Mouse (Mus musculus) frontal cortex, adult 2 months (tissue): Measurements from ENCODE around the gene Ryr1. TPM values are rescaled to one million over a fixed set of nuclear protein-coding genes. Genes with fewer than 3 reads are reported as not detected.

Source experiments
- DNase-seq, 2 experiments: peaks; one replicate each; pipeline ENCODE4 v3.0.0; 2022; ENCODE audit warnings: low spot score in 1 of 2; ENCODE audit errors: extremely low spot score in 1 of 2
- polyA plus RNA-seq: library from polyadenylated mRNA; depleted of rRNA; stranded (reverse); fragments of >200 nt; gene quantifications from 2 replicates; pipeline ENCODE4 v1.2.3, GENCODE M21; 2012

Gene Ryr1
- polyA plus RNA-seq, 1 experiment = 12.2 TPM

GRCm38 (mm10) chr7:29039985-29040661 lies 84.9 kb downstream of the Ryr1 start:
- no peak for DNase-seq

GRCm38 (mm10) chr7:29039604-29039984 lies 85.4 kb downstream of the Ryr1 start:
- peak; percentile 87 to 98 for DNase-seq

DNA sequence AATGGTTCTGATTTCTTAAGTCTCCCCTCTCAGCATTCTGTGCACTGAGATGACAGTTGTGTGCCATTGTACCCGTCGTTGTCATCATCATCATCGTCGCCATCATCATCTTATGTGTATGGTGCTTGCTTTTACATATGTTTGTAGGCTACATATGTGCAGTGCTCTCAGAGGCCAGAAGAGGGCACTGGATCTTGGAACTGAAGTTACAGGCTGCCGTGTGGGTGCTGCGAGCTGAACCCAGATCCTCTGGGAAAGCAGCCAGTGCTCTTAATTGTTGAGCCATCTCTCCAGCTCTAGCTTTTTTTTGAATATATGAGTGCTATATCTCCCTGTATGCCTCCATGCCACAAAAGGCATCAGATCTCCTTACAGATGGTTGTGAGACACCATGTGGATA lies 87.7 kb downstream of the Ryr1 start:
- no peak for DNase-seq

- DNase-seq = no peak
Measured at GRCm38 (mm10) chr7:29032685-29033084, 92.3 kb downstream of the Ryr1 start.

- no peak for DNase-seq
Measured at GRCm38 (mm10) chr7:29031641-29032040, 93.3 kb downstream of the Ryr1 start.

DNA sequence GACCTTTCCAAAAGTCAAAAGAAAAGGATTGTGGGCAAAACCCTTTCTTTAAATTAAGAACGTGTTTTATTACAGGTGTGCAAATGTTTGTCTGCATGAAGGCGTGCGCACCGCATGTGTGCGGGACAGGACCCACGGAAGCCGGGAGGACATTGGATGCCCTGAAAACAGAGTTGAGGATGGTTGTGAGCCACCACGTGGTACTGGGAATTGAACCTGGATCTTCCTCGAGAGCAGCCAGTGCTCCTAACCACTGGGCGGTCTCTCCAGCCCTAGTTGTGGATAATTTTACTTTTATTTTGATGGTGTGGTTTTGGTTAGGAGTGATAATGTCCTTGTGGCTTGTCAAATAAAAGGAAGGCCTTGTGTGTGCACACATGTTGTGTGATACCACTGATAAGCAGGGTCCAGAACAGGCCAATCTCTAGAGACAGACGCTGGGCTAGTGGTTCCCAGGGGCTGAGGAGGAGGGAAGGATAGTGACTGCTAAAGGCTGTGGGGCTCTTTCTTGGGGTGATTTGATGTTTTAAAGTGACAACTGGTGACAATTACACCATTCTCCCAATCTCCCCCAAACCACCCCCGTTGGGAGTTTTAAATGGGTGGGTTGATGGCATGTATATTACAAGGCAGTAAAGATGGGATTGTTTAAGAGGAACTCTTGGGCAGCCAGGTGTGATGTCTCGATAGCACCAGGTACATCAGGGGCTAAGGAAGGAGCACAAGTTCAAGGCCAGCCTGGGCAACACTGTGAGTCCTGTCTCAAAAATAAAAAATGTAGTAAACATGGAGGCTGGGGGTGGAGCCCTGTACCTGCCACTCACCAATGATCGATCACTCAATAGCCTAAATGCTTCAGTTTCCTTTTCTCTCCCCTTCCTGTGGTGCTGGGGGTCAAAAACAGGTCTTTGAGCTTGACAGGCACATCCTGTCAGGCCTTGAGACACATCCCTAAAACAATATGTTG lies 95.0 kb downstream of the Ryr1 start:
- DNase-seq = no peak

GRCm38 (mm10) chr7:29028761-29029160 lies 96.2 kb downstream of the Ryr1 start:
- no peak for DNase-seq

- no peak for DNase-seq
Measured at GRCm38 (mm10) chr7:29026811-29027210, 98.2 kb downstream of the Ryr1 start.

DNA sequence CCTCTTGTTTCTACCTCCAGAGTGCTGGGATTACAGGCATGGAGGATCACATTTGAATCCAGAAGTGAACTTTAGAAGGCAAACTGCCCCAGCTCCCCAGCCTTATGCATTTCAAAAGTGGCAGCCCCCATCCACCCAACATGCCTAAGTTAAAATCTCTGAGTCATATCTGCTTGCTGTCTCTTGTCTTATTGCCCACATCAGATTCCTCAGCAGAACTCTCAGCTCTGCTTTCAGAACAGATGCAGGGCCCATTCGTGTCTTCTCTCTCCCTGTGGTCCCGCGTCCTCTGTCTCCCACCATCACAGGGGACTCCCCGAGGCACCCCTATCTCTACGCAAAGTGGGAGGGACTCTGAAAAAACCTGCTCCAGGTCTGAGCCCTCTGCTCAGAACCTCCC lies 98.8 kb downstream of the Ryr1 start:
- peak in 1 of 2 experiments; percentile 56 for DNase-seq

- no peak for DNase-seq
Measured at GRCm38 (mm10) chr7:29025566-29025965, 99.4 kb downstream of the Ryr1 start.

- no peak for DNase-seq
Measured at GRCm38 (mm10) chr7:29023514-29023913, 101.5 kb downstream of the Ryr1 start.

- DNase-seq = peak in 1 of 2 experiments; percentile 32
Measured at GRCm38 (mm10) chr7:29022479-29022878, 102.5 kb downstream of the Ryr1 start.

DNA sequence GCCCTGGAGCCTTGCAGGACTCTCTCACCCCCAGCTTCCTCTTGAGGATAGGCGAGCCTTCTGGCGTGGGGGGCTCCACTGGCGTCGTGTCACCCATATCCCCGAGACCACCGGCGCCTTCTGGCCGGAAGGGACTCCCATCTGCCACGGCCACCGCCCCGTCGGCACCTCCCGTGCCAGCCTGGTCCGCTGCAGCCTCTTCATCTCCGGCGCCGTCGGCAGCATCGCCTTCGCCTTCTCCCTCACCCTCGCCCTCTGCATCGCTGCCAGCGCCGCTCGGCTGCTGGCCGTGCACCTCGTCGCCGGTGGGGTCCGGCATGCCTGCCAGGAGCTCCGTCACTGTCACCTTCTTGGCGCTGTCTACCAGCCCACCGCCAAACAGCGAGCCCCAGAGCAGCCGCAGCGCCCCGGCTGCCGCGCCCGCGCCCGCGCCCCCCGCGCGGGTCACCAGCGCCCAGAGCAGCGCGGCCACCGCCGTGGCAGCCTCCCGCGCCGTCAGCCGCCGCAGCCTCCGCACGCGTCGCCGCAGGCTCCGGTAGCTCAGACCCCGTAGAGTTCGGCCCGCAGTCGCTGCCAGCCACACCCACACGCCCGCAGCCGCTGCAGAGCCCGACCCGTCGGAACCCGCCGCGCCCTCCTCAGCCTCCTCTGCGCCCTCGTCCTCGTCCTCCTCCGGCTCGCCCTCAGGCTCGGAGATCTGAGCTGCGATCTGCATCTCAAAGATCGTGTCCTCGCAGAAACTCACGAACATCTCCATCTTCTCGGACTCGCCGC lies 105.3 kb downstream of the Ryr1 start:
- no peak for DNase-seq

GRCm38 (mm10) chr7:29017222-29017621 lies 107.8 kb downstream of the Ryr1 start:
- DNase-seq = no peak

- no peak for DNase-seq
Measured at GRCm38 (mm10) chr7:29016440-29016839, 108.5 kb downstream of the Ryr1 start.

- no peak for DNase-seq
Measured at GRCm38 (mm10) chr7:29014984-29015383, 110.0 kb downstream of the Ryr1 start.

DNA sequence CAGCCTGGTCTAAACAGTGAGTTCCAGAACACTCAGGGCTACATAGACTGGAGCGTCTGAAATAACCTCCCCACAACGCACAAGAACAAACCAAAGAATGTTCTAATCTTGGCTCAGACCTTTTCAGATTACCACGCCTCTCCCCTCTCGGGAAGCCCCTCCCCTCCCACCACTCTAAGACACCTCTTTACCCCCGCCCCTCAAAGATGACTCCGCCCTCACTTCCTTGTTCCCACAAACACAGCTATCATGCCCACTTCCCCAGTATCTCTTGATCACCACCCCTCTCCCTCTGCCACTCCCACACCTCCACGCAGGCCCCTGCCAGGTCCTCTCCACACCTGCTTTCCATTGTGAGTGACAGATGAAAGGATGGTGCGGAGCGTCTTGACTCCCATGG lies 116.3 kb downstream of the Ryr1 start:
- DNase-seq = no peak

- no peak for DNase-seq
Measured at GRCm38 (mm10) chr7:29008171-29008570, 116.8 kb downstream of the Ryr1 start.

- peak in 1 of 2 experiments; percentile 20 for DNase-seq
Measured at GRCm38 (mm10) chr7:29007224-29008101, 117.5 kb downstream of the Ryr1 start.
